ENCODE assay signal across 37 mouse cellular contexts in the genomic region with DNA sequence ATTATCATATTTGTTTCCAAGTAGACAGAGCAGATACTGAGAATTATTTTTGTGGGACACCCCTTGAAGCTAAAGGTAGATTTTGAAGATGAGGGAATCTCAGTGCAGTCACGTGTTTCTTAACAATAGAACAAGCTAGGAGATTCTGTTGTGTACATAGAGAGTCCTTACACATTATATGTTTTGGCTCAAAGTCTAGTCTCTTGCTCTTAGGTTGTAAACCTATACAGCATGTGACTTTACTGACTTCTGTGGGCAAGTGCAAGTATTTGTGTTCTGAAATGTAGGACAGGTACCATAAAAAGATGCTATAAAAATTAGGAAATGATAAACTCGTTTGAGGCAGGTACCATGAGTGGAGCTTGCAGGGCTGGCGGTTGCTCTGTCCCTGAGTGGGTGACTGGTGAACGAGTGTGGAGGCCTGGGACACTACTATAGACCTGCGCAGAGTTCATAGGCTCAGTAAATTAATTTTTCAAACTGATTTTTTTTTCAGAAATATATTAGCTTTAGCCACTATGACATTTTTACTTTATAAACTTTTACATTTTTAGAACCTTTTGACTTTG. TPM values are rescaled to one million over a fixed set of nuclear protein-coding genes. Genes with fewer than 3 reads are reported as not detected.
"Had no signal": no experiment of that assay in that cellular context is flagged by ENCODE, and none has a peak within 500 bp of the region (broad histone marks: within the 10 kb centered on the region; RNA-seq: fewer than 3 reads in every experiment).

No protein-coding gene starts in this region.

- H3K9me3 ChIP-seq: limb, embryonic 10.5 days; limb, embryonic 12.5 days; limb, embryonic 13.5 days; limb, embryonic 15.5 days; liver, embryonic 12.5 days; liver, embryonic 13.5 days; liver, embryonic 15.5 days; lung, embryonic 15.5 days; megakaryocyte, embryonic 14.5 days; midbrain, embryonic 10.5 days; midbrain, embryonic 12.5 days; midbrain, embryonic 13.5 days; midbrain, embryonic 15.5 days had no signal

- DNase-seq: left cerebral cortex, postnatal 4 days; liver; liver, embryonic 13.5 days; liver, postnatal 0 days; lung, adult 18-20 months; lung, adult 2 months; lung, embryonic 14.5 days; lung, postnatal 10 days; lung, postnatal 14 days; lung, postnatal 36 days; lung, postnatal 4 days; midbrain, embryonic 14.5 days had no signal

- H3K4me1 ChIP-seq: limb, embryonic 10.5 days; limb, embryonic 12.5 days; limb, embryonic 13.5 days; limb, embryonic 15.5 days; liver, embryonic 12.5 days; liver, embryonic 13.5 days; liver, embryonic 15.5 days; lung, embryonic 15.5 days; megakaryocyte, embryonic 14.5 days; midbrain, embryonic 10.5 days; midbrain, embryonic 12.5 days; midbrain, embryonic 13.5 days; midbrain, embryonic 15.5 days had no signal

- ATAC-seq: liver, embryonic 12.5 days; liver, postnatal 0 days; lung, postnatal 0 days; midbrain, embryonic 13.5 days; midbrain, embryonic 15.5 days; midbrain, embryonic 16.5 days had no signal

- H3K9ac ChIP-seq: limb, embryonic 12.5 days; limb, embryonic 13.5 days; limb, embryonic 15.5 days; liver, embryonic 12.5 days; liver, embryonic 13.5 days; liver, embryonic 14.5 days; liver, embryonic 15.5 days; liver, postnatal 0 days; lung, embryonic 14.5 days; lung, embryonic 15.5 days; midbrain, embryonic 12.5 days; midbrain, embryonic 13.5 days; midbrain, embryonic 15.5 days had no signal

- H3K27me3 ChIP-seq: limb, embryonic 12.5 days; limb, embryonic 13.5 days; limb, embryonic 15.5 days; liver, embryonic 12.5 days; liver, embryonic 13.5 days; liver, embryonic 15.5 days; lung, embryonic 15.5 days; megakaryocyte, embryonic 14.5 days; midbrain, embryonic 12.5 days; midbrain, embryonic 13.5 days; midbrain, embryonic 15.5 days had no signal

- H3K4me3 ChIP-seq: limb, embryonic 10.5 days; limb, embryonic 12.5 days; limb, embryonic 13.5 days; limb, embryonic 15.5 days; liver, embryonic 12.5 days; liver, embryonic 13.5 days; liver, embryonic 15.5 days; lung, embryonic 15.5 days; megakaryocyte, embryonic 14.5 days; midbrain, embryonic 10.5 days; midbrain, embryonic 12.5 days; midbrain, embryonic 13.5 days; midbrain, embryonic 15.5 days; myocyte had no signal

- H3K36me3 ChIP-seq: limb, embryonic 10.5 days; limb, embryonic 12.5 days; limb, embryonic 13.5 days; limb, embryonic 15.5 days; liver, embryonic 12.5 days; liver, embryonic 13.5 days; liver, embryonic 15.5 days; lung, embryonic 15.5 days; midbrain, embryonic 10.5 days; midbrain, embryonic 12.5 days; midbrain, embryonic 13.5 days; midbrain, embryonic 15.5 days had no signal

- H3K4me2 ChIP-seq: limb, embryonic 12.5 days; limb, embryonic 13.5 days; limb, embryonic 15.5 days; liver, embryonic 11.5 days; liver, embryonic 12.5 days; liver, embryonic 13.5 days; liver, embryonic 15.5 days; lung, embryonic 14.5 days; lung, embryonic 15.5 days; midbrain, embryonic 11.5 days; midbrain, embryonic 12.5 days; midbrain, embryonic 13.5 days; midbrain, embryonic 15.5 days had no signal

- H3K27ac ChIP-seq: limb, embryonic 10.5 days; limb, embryonic 12.5 days; limb, embryonic 13.5 days; limb, embryonic 15.5 days; liver, embryonic 12.5 days; liver, embryonic 13.5 days; liver, embryonic 14.5 days; liver, embryonic 15.5 days; lung, embryonic 15.5 days; macrophage; midbrain, embryonic 10.5 days; midbrain, embryonic 12.5 days; midbrain, embryonic 13.5 days; midbrain, embryonic 15.5 days had no signal

RNA-seq across cellular contexts. Expression of a gene that starts 9.1 kb away (rescaled TPM):
- polyA plus RNA-seq: limb, embryonic 10.5 days; limb, embryonic 11.5 days; limb, embryonic 12.5 days; limb, embryonic 13.5 days; limb, embryonic 15.5 days; liver, adult 2 months; liver, embryonic 15.5 days; liver, embryonic 16.5 days; liver, postnatal 0 days; lung, embryonic 14.5 days; lung, embryonic 15.5 days; lung, embryonic 16.5 days; macrophage; midbrain, embryonic 10.5 days; midbrain, embryonic 11.5 days; midbrain, embryonic 12.5 days; midbrain, embryonic 13.5 days; midbrain, embryonic 14.5 days; midbrain, embryonic 15.5 days; midbrain, embryonic 16.5 days; midbrain, postnatal 0 days; myocyte had no signal

RNA-seq across cellular contexts. Expression of a gene that starts 46.8 kb away (rescaled TPM):
- polyA plus RNA-seq: limb, embryonic 10.5 days; limb, embryonic 11.5 days; limb, embryonic 12.5 days; limb, embryonic 13.5 days; limb, embryonic 15.5 days; liver, adult 2 months; liver, embryonic 11.5 days; liver, embryonic 12.5 days; liver, embryonic 13.5 days; liver, embryonic 14.5 days; liver, embryonic 15.5 days; liver, embryonic 16.5 days; liver, postnatal 0 days; lung, embryonic 14.5 days; lung, embryonic 15.5 days; lung, embryonic 16.5 days; macrophage; midbrain, embryonic 10.5 days; midbrain, embryonic 11.5 days; midbrain, embryonic 12.5 days; midbrain, embryonic 13.5 days; midbrain, embryonic 14.5 days; midbrain, embryonic 15.5 days; midbrain, embryonic 16.5 days; midbrain, postnatal 0 days; myocyte had no signal

RNA-seq across cellular contexts. Expression of a gene that starts 48.3 kb away (rescaled TPM):
- polyA plus RNA-seq: limb, embryonic 10.5 days; limb, embryonic 11.5 days; limb, embryonic 12.5 days; limb, embryonic 13.5 days; limb, embryonic 14.5 days; limb, embryonic 15.5 days; liver, adult 2 months; liver, embryonic 11.5 days; liver, embryonic 12.5 days; liver, embryonic 13.5 days; liver, embryonic 14.5 days; liver, embryonic 15.5 days; liver, embryonic 16.5 days; liver, postnatal 0 days; lung, adult 2 months; lung, embryonic 14.5 days; lung, embryonic 15.5 days; lung, embryonic 16.5 days; lung, postnatal 0 days; macrophage; midbrain, embryonic 10.5 days; midbrain, embryonic 11.5 days; midbrain, embryonic 12.5 days; midbrain, embryonic 13.5 days; midbrain, embryonic 14.5 days; midbrain, embryonic 15.5 days; midbrain, embryonic 16.5 days; midbrain, postnatal 0 days; myocyte had no signal

RNA-seq across cellular contexts. Expression of a gene that starts 52.1 kb away (rescaled TPM):
- polyA plus RNA-seq: limb, embryonic 10.5 days; limb, embryonic 12.5 days; limb, embryonic 15.5 days; liver, adult 2 months; liver, embryonic 11.5 days; liver, embryonic 12.5 days; liver, embryonic 13.5 days; liver, embryonic 14.5 days; liver, embryonic 15.5 days; liver, embryonic 16.5 days; liver, postnatal 0 days; macrophage; midbrain, embryonic 12.5 days; myocyte had no signal
